Mouse (Mus musculus): ENCODE measurements around the gene Vmn1r137. TPM values are rescaled to one million over a fixed set of nuclear protein-coding genes. Genes with fewer than 3 reads are reported as not detected.
"Not testable (repeated sequence)": the region's sequence is repeated elsewhere in the genome, so short reads cannot be mapped to it uniquely, and the experiment has no call there.

Gene Vmn1r137
- total RNA-seq (2021): not detected
- long read RNA-seq, experiment 1: 0 reads
- long read RNA-seq, experiment 2: 0 reads

DNA sequence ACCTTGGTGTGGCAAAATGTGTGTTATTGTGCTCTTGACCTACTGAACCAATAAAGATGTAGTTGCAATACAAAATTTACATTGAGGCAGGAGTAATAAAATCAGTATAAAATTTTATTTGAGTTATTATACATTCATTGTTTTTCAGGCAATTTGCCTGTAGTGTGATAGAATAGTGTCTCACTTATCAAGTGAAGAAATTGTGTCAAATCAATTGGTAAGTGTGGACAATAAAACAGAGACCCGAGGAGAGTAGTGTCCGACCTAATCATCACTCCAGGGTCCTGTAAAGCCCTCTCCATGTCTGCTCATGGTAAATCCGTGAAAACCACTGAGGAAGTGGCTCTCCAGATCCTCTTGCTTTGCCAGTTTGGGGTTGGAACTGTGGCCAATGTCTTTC, at the start of gene Vmn1r137:
Gene Vmn1r137 (plus strand): TSS at position 301 of the 400 bp plus-strand sequence.
- not testable (repeated sequence) for DNase-seq (ENCODE audit: low spot score in 2 of 2)

GRCm38 (mm10) chr7:22028797-22029196, 34.4 kb downstream of the Vmn1r137 start, which contains the start of gene Vmn1r138:
TSS of gene Vmn1r138 (minus strand) at chr7:22028897.
- DNase-seq (ENCODE audit: low spot score in 2 of 2): not testable (repeated sequence)

Other genes with a start within 250 kb of the Vmn1r137 start
- gene Gm4175, start 233.1 kb upstream of the Vmn1r137 start, total RNA-seq (2021): not detected
- not detected for gene Gm4177, start 197.9 kb upstream of the Vmn1r137 start, total RNA-seq (2021)
- not detected for gene Vmn1r135, start 162.2 kb upstream of the Vmn1r137 start, total RNA-seq (2021)
- gene Gm5725, start 150.3 kb upstream of the Vmn1r137 start, total RNA-seq (2021): not detected
- gene Gm5891, start 73.3 kb upstream of the Vmn1r137 start, total RNA-seq (2021): not detected
- not detected for gene Vmn1r138, start 34.3 kb downstream of the Vmn1r137 start, total RNA-seq (2021)
- gene Gm6176, start 61.7 kb downstream of the Vmn1r137 start, total RNA-seq (2021): not detected
- not detected for gene Vmn1r139, start 74.5 kb downstream of the Vmn1r137 start, total RNA-seq (2021)
- gene Gm16451, start 123.7 kb downstream of the Vmn1r137 start, total RNA-seq (2021): not detected
- gene Gm10666, start 140.2 kb downstream of the Vmn1r137 start, total RNA-seq (2021): not detected
- not detected for gene Vmn1r142, start 169.4 kb downstream of the Vmn1r137 start, total RNA-seq (2021)
- not detected for gene Vmn1r143, start 194.8 kb downstream of the Vmn1r137 start, total RNA-seq (2021)
- not detected for gene Gm8653, start 206.7 kb downstream of the Vmn1r137 start, total RNA-seq (2021)
- gene Gm8453, start 234.9 kb downstream of the Vmn1r137 start, total RNA-seq (2021): not detected